Mouse (Mus musculus) 3T3-L1 (cell line): ENCODE measurements at regions not wholly inside any gene's neighbourhood (a gene's known extent, or its start where the extent isn't known, plus 50 kb on each side); places are given as distances from the start of the nearest gene placed in this dataset.
A peak's percentile ranks its signal among the peaks of the same experiment; 100 is the strongest.

Source experiments
- DNase-seq: peaks from one replicate; pipeline ENCODE4 v3.0.0-alpha.2; 2015; ENCODE audit warnings: low read depth, low spot score

GRCm38 (mm10) chr2:95232135-95232772 lies 794.3 kb upstream of the Api5 start:
- peak; percentile 84 for DNase-seq

DNA sequence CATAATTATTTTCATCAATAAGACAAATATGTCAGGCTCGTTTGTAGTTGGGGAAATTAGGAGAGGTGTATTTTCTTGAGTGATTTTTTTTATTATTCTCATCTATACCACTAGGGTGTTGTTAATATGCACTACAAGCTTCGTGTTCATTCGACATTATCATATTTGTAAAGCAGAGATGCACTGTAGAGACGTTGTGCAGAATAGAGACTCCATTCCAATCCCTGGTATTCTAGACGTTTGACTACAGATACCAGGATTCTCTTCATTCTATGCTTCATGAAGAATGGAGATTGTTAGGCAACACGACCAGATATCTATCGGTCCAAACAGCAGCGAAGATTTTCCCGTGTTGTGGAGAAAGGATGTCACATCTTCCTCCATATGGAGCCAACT lies 793.8 kb upstream of the Api5 start:
- no peak for DNase-seq

GRCm38 (mm10) chr2:95229386-95229785 lies 791.5 kb upstream of the Api5 start:
- peak; percentile 54 for DNase-seq

DNA sequence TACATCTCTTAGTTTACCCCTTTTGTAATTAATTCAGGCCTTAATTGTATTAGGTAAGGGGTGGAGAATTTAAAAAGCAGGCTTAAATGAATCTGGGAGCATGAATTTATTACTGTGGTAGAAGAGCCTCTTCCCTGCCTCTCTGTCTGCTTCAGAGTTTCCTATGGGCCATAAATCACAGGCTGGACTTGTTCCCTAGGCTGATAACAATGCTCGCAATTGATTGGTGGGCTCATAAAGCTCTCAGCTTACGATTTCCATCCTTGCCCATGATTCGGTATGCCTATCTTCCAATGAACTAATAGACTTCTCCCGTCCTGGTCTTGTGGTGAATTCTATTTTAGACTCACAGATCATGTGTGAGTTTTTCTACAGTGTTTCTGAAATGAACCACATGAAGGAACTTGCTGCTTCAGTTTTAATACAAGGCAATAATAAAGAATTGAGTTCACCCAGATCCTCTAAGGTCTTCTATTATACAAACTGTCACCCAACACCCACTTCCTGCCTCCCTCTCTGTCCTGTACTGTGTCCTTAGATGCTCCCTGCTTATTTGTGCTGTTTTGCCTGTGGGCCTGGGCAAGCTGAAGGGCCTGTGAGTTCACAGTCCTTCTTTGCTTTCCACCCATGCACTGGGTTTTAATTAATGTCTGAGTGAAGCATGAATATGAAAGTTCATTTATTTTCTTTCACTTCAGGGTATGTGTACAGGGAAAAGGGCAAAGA lies 772.4 kb upstream of the Api5 start:
- DNase-seq = no peak
